Mouse (Mus musculus) olfactory bulb, adult 2 months (tissue): ENCODE measurements around the gene Shank2. TPM values are rescaled to one million over a fixed set of nuclear protein-coding genes. Genes with fewer than 3 reads are reported as not detected.

Experiments used
- H3K27ac ChIP-seq: fragments of 200-500 bp; 2 replicates; pipeline ENCODE4 v1.5.1; 2012; ENCODE audit warnings: low read depth, low read length; ENCODE audit not compliant: insufficient read depth
- H3K4me1 ChIP-seq: fragments of 200-500 bp; 2 replicates; pipeline ENCODE4 v1.6.1; 2012; ENCODE audit warnings: low read length; ENCODE audit not compliant: control insufficient read depth, insufficient read depth
- H3K4me3 ChIP-seq: fragments of 200-500 bp; 2 replicates; pipeline ENCODE4 v1.5.1; 2012; ENCODE audit warnings: mild to moderate bottlenecking, low read depth, low read length, moderate library complexity; ENCODE audit not compliant: insufficient read depth
- CTCF ChIP-seq: fragments of 200-500 bp; IDR thresholded peaks from 2 replicates; pipeline ENCODE4 v1.5.1; 2012; ENCODE audit warnings: low read depth, mild to moderate bottlenecking, low read length, moderate library complexity; ENCODE audit not compliant: insufficient read depth
- POLR2A ChIP-seq: fragments of 200-500 bp; IDR thresholded peaks from 2 replicates; pipeline ENCODE4 v1.6.1; 2012; ENCODE audit warnings: mild to moderate bottlenecking, low read depth, low read length, moderate library complexity; ENCODE audit not compliant: insufficient read depth
- WGBS: fragments of 180-500 bp; shearing (Covaris S2); methylation state at CpG from one replicate; pipeline ENCODE4 v1.1.7; 2018; 5-methylcytosine and 5-hydroxymethylcytosine counted together
- polyA plus RNA-seq: library from polyadenylated mRNA; stranded (reverse); fragments of >200 nt; gene quantifications from 2 replicates; pipeline ENCODE4 v1.2.4, GENCODE M21; 2012; ENCODE audit warnings: low replicate concordance; ENCODE audit not compliant: missing spikeins, insufficient read depth, insufficient read length

The Shank2 gene
- polyA plus RNA-seq, 1 experiment: 53.3 TPM

DNA sequence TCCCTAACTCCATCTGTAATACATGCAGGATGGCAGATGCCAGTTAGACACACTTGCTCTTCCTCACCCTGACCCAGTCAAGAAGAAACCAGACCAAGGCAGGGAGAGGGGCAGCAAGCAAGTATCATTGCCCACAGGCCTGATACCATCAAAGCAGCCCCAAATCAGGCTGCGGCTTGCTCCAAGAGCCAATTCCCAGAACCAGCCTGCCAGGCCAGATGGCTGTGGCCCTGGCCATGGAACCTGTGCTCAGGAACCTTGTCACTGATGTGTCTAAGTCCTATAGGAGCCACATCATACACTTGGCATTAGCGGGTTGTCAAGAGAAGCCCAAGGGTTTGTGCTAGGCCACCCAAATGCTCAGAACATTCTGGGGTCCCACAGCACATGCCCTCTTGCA lies 322.3 kb downstream of the Shank2 start:
- no peak overlapping the region for H3K4me3 ChIP-seq
- H3K4me1 ChIP-seq: peaks cover 54% of the 10 kb centered on the region
- 100% methylated on average over 2 of the region's 2 CpGs for WGBS
- H3K27ac ChIP-seq: no peak overlapping the region
- TF ChIP-seq CTCF: no peak
- no peak for TF ChIP-seq POLR2A

DNA sequence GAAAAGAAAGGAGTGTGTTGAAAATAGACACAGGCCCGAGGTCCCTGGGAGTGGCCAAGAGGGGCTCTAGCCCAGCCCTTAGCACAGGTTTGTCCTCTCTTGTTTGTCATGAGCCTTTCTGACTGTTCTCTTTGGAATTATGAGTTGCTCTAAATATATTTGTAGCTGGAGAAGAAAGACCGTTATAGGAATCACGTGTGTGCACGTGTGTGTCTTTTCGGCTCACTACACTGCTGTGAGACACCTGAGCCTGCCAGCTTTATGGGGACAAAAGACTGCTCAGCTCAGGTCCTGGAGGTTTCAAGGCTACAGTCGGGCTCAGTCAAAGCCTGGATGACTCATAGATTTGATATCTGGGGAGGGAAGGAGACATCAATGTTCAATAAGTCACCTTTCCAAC lies 323.1 kb downstream of the Shank2 start:
- no peak overlapping the region for H3K4me3 ChIP-seq
- WGBS: 59% methylated on average over 6 of the region's 6 CpGs
- peak overlapping the region; percentile 3; the same call in 1 of the 2 replicates for H3K27ac ChIP-seq
- H3K4me1 ChIP-seq: peaks cover 53% of the 10 kb centered on the region
- no peak for TF ChIP-seq POLR2A
- no peak for TF ChIP-seq CTCF

DNA sequence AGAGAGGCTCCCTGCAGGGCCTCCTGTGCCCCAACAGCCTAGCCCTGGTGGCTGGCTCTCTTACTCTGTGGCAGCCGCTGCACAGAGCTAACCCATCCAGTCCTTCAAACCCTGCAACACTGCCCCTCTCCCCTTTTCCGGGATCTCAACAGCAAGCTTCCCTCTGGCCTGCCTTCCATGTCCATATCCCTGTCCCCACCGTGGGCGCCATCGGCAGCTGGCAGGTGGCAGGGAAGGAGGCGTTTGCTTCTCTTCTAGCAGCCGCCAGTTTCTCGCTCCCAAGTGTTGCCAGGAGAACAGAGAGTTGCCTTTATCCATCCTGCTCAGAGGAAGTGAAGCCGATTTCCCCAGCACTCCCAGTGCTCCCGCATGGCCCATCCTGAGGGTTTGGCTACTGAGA lies 323.9 kb downstream of the Shank2 start:
- TF ChIP-seq POLR2A: no peak
- TF ChIP-seq CTCF: no peak
- 44% methylated on average over 10 of the region's 10 CpGs for WGBS
- Histone ChIP-seq H3K4me3 (no peak overlapping the region), H3K4me1 (peaks cover 51% of the 10 kb centered on the region), H3K27ac (peak overlapping the region; percentile 3)

DNA sequence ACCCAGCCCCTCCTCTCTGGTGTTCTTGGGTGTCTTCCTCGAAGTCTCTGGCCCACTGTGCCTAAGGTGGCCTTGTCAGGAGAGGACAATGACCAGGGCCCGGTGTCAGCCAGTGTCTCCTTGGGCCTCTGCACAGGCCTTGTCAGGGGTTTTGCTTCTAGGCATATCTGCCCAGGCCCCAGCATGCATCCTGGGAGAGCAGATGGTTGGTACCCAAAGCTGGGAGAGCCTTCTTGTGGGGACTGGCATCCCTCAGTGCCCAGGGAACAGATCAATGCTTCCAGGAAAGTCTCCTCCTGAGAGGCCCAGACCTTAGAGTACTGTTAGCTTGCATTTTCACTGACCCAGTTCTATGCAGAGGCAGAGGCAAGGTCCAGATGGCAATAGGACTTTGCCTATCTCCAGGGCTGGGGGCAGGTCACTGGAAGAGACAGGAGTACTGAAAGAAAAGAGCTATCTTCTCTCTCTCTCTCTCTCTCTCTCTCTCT lies 327.7 kb downstream of the Shank2 start:
- WGBS: 66% methylated on average over 2 of the region's 2 CpGs
- no peak overlapping the region for H3K4me3 ChIP-seq
- TF ChIP-seq CTCF: no peak
- no peak for TF ChIP-seq POLR2A
- no peak overlapping the region; the same call in 1 of the 2 replicates for H3K27ac ChIP-seq
- H3K4me1 ChIP-seq: peaks cover 46% of the 10 kb centered on the region

GRCm38 (mm10) chr7:144336626-144337025 lies 334.9 kb downstream of the Shank2 start:
- Histone ChIP-seq H3K4me1 (peaks cover 25% of the 10 kb centered on the region), H3K27ac (no peak overlapping the region), H3K4me3 (no peak overlapping the region)
- TF ChIP-seq CTCF: no peak
- no peak for TF ChIP-seq POLR2A

DNA sequence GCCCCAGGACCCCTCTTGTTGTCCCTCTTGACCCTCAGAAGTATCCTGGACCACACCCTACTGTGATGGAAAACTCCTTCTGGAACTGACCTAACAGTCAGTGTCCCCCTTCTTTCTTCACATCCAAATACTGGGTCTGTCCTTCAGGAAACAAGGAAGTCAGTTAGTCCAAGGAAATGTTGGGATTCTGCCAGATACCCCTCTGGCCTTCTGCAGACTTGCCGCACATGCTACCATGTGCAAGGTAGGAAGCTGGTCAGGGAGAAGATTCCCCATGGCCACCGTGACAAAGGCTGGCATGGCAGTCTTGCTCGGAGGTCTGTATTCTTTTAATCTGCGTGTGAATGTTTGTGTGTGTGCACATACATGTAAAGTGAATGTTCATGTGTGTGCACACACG lies 337.0 kb downstream of the Shank2 start:
- no peak for TF ChIP-seq CTCF
- TF ChIP-seq POLR2A: no peak
- WGBS: 91% methylated on average over 5 of the region's 5 CpGs
- Histone ChIP-seq H3K4me1 (peaks cover 27% of the 10 kb centered on the region), H3K27ac (no peak overlapping the region), H3K4me3 (no peak overlapping the region)

DNA sequence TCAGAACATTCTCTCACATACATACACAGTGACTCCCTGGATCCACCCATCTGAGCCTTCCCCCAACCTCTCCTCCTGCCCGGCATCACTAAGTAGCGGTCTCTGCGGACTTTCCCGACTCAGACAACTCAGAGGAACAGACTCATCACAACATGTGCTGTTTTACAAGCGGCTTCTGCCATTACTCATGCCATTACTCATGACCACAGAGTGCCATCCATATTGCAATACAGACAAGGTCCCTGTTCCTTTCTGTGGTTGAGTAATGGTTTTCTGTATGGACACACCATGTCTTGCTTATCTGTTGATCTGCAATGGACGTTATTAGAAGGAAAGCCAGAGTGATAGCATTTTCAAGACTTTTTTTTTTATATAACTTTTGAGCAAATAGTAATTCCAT lies 338.6 kb downstream of the Shank2 start:
- no peak overlapping the region for H3K27ac ChIP-seq
- TF ChIP-seq POLR2A (no peak), CTCF (no peak)
- WGBS: 52% methylated on average over 6 of the region's 6 CpGs
- H3K4me3 ChIP-seq: no peak overlapping the region
- H3K4me1 ChIP-seq: peaks cover 27% of the 10 kb centered on the region

DNA sequence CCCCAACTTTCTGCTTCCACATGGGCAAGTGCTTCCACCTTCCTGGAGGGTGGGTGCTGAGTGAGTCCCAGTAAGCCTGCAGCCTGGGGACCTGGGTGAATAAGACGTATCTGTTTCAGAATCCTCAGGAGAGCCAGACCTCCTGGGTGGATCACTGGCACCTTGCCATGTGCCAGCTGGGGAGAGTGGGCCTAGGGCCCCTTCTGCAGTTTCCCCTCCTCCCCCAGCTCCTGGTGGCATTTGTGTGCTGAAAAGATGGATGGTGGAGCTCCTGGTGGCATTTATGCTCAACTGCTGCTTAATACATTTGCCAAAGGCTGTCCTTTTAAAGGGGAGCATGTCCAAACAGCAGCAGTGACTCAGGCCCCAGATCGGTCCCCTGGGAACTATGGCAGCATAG lies 364.4 kb downstream of the Shank2 start:
- WGBS: 44% methylated on average over 2 of the region's 2 CpGs
- H3K27ac ChIP-seq: no peak overlapping the region
- no peak for TF ChIP-seq CTCF
- TF ChIP-seq POLR2A: no peak

DNA sequence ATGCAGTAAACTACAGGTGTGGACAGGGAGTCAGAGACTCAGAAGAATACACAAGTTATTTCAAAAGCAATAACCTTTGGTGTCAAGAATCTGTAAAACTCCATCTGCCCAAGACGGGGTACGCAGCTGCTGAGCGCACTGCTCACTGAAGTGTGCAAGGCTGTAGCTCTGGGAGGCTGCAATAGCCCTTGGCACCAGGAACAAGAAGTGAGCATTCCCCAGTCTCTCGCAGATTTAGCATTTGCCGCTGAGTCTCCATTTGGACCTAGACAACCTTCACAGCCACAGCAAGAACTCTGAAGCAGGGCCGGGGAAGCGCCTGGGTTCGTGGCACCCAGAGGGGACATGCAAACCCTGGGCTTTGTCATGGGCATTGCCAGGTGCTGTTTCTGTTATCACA lies 371.3 kb downstream of the Shank2 start:
- no peak overlapping the region for H3K4me3 ChIP-seq
- TF ChIP-seq POLR2A (no peak), CTCF (no peak)
- 82% methylated on average over 8 of the region's 8 CpGs for WGBS
- H3K27ac ChIP-seq: no peak overlapping the region
- peaks cover 32% of the 10 kb centered on the region for H3K4me1 ChIP-seq

More for the DNA sequence above, 364.4 kb downstream of the Shank2 start:
- peaks cover 37% of the 10 kb centered on the region for H3K4me1 ChIP-seq
- no peak overlapping the region for H3K4me3 ChIP-seq

- no peak overlapping the region for H3K27ac ChIP-seq
- H3K4me3 ChIP-seq: no peak overlapping the region
- WGBS: 70% methylated on average over 2 of the region's 2 CpGs
- peaks cover 25% of the 10 kb centered on the region for H3K4me1 ChIP-seq
- TF ChIP-seq CTCF (no peak), POLR2A (no peak)
Measured at GRCm38 (mm10) chr7:144375483-144375882, 373.8 kb downstream of the Shank2 start.
